Mouse (Mus musculus) liver, adult 2 months (tissue): Measurements from ENCODE around the gene Ssna1.

Source experiments
- CTCF ChIP-seq: fragments of 200-500 bp; IDR thresholded peaks from 2 replicates; pipeline ENCODE4 v1.5.1; 2011; ENCODE audit warnings: low read depth, low read length, control low read depth
- POLR2A ChIP-seq: fragments of 200-500 bp; IDR thresholded peaks from 2 replicates; pipeline ENCODE4 v1.6.1; 2011; ENCODE audit warnings: low read length, control low read depth; ENCODE audit not compliant: insufficient read depth; ENCODE audit errors: extremely low read depth

GRCm38 (mm10) chr2:25264286-25264660, 8.0 kb downstream of the Ssna1 start:
- TF ChIP-seq CTCF (no peak), POLR2A (no peak)
